In the genomic region with DNA sequence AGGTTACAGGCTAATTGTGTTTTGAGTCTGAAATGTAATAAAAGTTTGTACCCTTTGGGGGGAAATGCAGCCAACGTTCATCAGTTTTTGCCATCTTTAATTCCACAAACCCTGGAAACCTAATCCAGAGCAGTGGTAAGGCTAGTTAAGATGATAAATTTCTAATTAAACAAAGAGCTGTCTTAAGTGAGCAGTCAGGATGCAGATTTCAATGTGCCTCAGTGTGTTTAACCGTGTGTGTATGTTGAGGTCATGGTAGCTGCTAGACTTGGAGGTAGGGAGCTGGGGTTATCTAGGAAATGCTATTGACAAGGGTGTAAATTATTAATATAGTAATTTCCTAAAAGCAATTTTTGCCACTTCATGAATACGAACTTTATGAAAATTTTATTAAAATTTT, we compare ENCODE assay signal across 28 mouse cellular contexts.
"Had no signal": no experiment of that assay in that cellular context is flagged by ENCODE, and none has a peak within 500 bp of the region (broad histone marks: within the 10 kb centered on the region; RNA-seq: fewer than 3 reads in every experiment).

No protein-coding gene starts in this region.

- H3K27me3 ChIP-seq: embryonic facial prominence, embryonic 12.5 days; embryonic facial prominence, embryonic 13.5 days; embryonic facial prominence, embryonic 15.5 days; forebrain, embryonic 12.5 days; forebrain, embryonic 13.5 days; forebrain, embryonic 15.5 days had no signal

- H3K27ac ChIP-seq: embryonic facial prominence, embryonic 10.5 days; embryonic facial prominence, embryonic 12.5 days; embryonic facial prominence, embryonic 13.5 days; embryonic facial prominence, embryonic 15.5 days; forebrain, embryonic 10.5 days; forebrain, embryonic 12.5 days; forebrain, embryonic 13.5 days; forebrain, embryonic 15.5 days; gastrocnemius, adult 2 months had no signal

- H3K4me3 ChIP-seq: embryonic facial prominence, embryonic 10.5 days; embryonic facial prominence, embryonic 12.5 days; embryonic facial prominence, embryonic 13.5 days; embryonic facial prominence, embryonic 15.5 days; erythroblast, embryonic 14.5 days; forebrain, embryonic 10.5 days; forebrain, embryonic 12.5 days; forebrain, embryonic 13.5 days; forebrain, embryonic 15.5 days; gastrocnemius, adult 2 months had no signal

- H3K9ac ChIP-seq: embryonic facial prominence, embryonic 12.5 days; embryonic facial prominence, embryonic 13.5 days; embryonic facial prominence, embryonic 15.5 days; forebrain, embryonic 12.5 days; forebrain, embryonic 13.5 days; forebrain, embryonic 15.5 days; forebrain, postnatal 0 days had no signal

- DNase-seq: cerebellum, adult 18-20 months; cerebellum, adult 2 months; cerebellum, adult 8-10 months; cerebellum, adult 9-10 months; cerebellum, adult 9-11 months; cerebellum, postnatal 10 days; cerebellum, postnatal 14 days; cerebellum, postnatal 25 days; cerebellum, postnatal 36 days; embryo, embryonic 11 days; forebrain, postnatal 0 days; gastrocnemius, adult 2 months; gastrocnemius, postnatal 10 days; gastrocnemius, postnatal 14 days; gastrocnemius, postnatal 25 days; gastrocnemius, postnatal 36 days; heart, adult 11 months had no signal

- H3K9me3 ChIP-seq: embryonic facial prominence, embryonic 10.5 days; embryonic facial prominence, embryonic 12.5 days; embryonic facial prominence, embryonic 13.5 days; embryonic facial prominence, embryonic 15.5 days; forebrain, embryonic 10.5 days; forebrain, embryonic 12.5 days; forebrain, embryonic 13.5 days; forebrain, embryonic 15.5 days had no signal

- H3K4me1 ChIP-seq: embryonic facial prominence, embryonic 15.5 days; forebrain, embryonic 15.5 days had no signal

- H3K4me2 ChIP-seq: embryonic facial prominence, embryonic 12.5 days; embryonic facial prominence, embryonic 13.5 days; embryonic facial prominence, embryonic 15.5 days; forebrain, embryonic 12.5 days; forebrain, embryonic 13.5 days; forebrain, embryonic 15.5 days had no signal

- ATAC-seq: forebrain, embryonic 13.5 days; forebrain, embryonic 14.5 days; forebrain, embryonic 15.5 days; forebrain, embryonic 16.5 days; forebrain, postnatal 0 days had no signal

- H3K36me3 ChIP-seq: embryonic facial prominence, embryonic 10.5 days; embryonic facial prominence, embryonic 12.5 days; embryonic facial prominence, embryonic 13.5 days; embryonic facial prominence, embryonic 15.5 days; forebrain, embryonic 10.5 days; forebrain, embryonic 12.5 days; forebrain, embryonic 15.5 days had no signal
